Mouse (Mus musculus) left cerebral cortex, postnatal 25 days (tissue): ENCODE measurements around the gene Atg4a-ps. TPM values are rescaled to one million over a fixed set of nuclear protein-coding genes. Genes with fewer than 3 reads are reported as not detected.
"Not testable (repeated sequence)": the region's sequence is repeated elsewhere in the genome, so short reads cannot be mapped to it uniquely, and the experiment has no call there.

Experiments
- DNase-seq, 2 experiments: peaks; one replicate each; pipeline ENCODE4 v3.0.0; 2022; ENCODE audit warnings: low spot score in 2 of 2, mixed read lengths in 1 of 2
- intact Hi-C: fragments of 180-260 bp; cut with DNase I; formaldehyde crosslinking; loops from one replicate; pipeline ENCODE4 v1.15.1; 2025
- total RNA-seq, 2 experiments: library from RNA; stranded (reverse); gene quantifications; 2 replicates each; pipeline ENCODE4 v1.2.3; 2021

The Atg4a-ps gene
- total RNA-seq: 1 to 10 TPM in 1 of 2 experiments, not detected in 1; 1.0 TPM

DNA sequence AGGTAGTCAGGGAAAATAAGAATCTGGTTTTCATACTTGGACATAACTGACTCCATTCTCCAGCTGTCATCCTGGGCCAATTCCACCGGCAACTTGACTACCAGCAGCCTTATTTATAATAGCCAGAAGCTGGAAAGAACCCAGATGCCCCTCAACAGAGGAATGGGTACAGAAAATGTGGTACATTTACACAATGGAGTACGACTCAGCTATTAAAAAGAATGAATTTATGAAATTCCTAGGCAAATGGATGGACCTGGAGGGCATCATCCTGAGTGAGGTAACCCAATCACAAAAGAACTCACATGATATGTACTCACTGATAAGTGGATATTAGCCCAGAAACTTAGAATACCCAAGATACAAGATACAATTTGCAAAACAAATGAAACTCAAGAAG lies at the start of gene Atg4a-ps:
Gene Atg4a-ps, minus strand, starts transcription at position 101 of the 400 bp plus-strand sequence.
- intact Hi-C loops, DNase-seq: not testable (repeated sequence)

DNA sequence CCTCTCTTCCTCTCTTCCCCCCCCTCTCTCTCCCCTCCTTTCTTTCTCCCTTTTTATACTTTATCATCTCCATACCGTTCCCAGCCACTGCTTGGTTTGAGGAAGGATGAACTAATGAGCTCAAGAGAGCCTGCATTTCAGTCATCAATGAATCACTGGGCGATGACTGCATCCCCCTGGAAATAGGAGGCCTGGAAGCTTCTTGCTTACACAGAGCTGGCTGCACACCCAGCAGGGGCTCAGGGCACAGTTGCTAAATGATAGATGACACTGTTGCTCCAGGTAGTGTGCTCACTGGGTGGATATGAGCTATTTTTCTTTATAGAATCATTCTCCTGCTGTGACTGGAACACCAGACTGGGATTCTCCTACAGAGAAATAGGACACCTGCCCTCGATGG lies 49.7 kb upstream of the Atg4a-ps start:
- no peak for DNase-seq
- intact Hi-C loops: no loop called here

- DNase-seq: no peak
- intact Hi-C loops: no loop called here
Measured at GRCm38 (mm10) chr3:103690506-103690905, 44.6 kb upstream of the Atg4a-ps start.

DNA sequence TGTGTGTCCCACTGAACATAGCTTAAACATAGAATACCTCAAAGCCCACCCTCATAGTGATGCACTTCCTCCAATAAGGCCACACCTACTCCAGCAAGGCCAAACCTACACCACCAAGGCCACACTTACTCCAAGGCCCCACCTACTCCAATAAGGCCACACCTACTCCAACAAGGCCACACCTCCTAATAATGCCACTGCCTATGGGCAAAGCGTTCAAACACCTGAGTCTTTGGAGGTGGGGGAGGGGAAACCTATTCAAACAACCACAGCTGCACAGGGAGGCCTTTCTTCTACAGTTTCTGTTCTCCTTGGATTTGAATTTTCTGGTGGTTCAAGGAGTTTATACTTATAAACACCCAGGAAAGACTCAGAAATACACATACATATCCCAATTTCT lies 43.2 kb upstream of the Atg4a-ps start:
- no peak for DNase-seq
- intact Hi-C loops: no loop called here

- DNase-seq: no peak
- intact Hi-C loops: no loop called here
Measured at GRCm38 (mm10) chr3:103683966-103684319, 38.1 kb upstream of the Atg4a-ps start.

- intact Hi-C loops: no loop called here
- peak; percentile 32 to 86 for DNase-seq
Measured at GRCm38 (mm10) chr3:103683234-103683965, 37.5 kb upstream of the Atg4a-ps start.

GRCm38 (mm10) chr3:103682473-103682872 lies 36.6 kb upstream of the Atg4a-ps start:
- peak; percentile 18 to 63 for DNase-seq
- intact Hi-C loops: no loop called here

DNA sequence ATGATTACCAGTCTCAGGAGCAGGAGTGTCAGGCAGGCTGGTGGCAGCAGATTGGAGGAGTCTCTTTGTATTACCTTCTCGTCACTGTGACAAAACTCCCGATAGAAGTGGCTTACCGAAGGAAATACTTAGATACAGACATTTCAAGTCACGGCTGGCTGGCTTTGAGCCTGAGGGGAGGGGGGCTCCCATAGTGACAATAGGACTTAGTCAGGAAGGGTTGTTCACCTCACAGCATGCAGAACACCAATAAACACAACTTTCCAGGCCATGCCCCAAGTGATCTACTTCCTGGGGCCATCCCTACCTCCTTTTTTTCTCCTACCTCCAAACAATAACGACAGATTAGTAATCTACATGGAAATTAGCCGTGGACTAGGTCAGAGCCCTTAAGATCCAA lies 32.9 kb upstream of the Atg4a-ps start:
- intact Hi-C loops: no loop called here
- no peak for DNase-seq

DNA sequence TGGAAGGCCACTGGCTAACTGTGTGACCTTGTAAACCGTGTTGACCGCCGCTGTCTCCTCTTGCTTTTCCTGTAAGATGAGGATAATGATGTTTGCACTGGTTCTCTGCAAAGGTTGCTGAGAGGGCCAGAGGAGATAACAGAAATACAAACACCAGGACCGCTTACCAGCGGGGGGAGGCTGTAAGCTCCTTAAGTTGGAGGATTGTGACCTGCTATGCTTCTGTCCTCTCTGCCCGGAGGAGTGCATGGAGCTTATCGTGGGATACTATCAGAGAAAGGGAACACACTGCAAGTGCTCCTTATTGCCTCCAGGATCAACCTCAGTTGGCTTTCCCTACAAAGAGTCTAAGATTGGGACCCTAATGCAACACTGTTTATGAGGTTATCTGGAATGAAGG lies 26.8 kb upstream of the Atg4a-ps start:
- intact Hi-C loops: no loop called here

DNA sequence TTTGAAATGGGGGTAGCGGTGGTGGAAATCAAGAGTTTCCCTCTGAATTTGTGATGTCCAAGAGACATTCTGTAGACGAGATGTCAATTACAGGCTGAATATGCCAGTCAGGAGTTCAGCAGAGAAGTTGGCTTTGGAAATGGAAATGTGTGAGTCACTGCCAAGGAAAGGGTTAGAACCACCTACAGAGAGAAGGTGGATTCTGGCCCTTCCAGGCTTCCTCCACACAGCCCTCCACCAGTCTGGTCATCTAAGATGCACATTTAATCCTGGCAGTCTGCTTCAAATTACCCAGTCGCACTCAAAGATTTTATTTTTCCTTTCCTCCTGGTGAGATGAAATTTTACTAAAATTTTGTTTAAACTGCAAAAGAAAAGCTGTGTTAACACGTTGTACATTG lies 26.2 kb upstream of the Atg4a-ps start:
- intact Hi-C loops: no loop called here
- peak in 1 of 2 experiments; percentile 34 for DNase-seq

More for the DNA sequence above, 26.8 kb upstream of the Atg4a-ps start:
- DNase-seq: no peak

DNA sequence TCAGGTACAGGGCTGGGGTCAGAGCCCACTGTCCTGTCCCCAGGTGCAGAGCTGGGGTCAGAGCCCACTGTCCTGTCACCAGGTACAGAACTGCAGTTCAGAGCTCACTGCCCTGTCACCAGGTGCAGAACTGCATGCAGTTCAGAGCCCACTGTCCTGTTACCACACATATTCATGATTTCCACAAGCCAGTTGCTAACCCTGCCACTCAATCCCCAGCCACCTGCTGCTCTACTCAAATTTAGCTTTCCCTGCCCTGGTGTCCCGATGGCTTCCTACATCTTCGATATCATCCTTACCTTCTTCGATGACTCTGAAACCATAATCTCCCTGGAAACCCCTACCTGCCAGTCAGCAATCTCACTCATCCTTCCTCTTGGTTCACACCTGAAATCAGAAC lies 17.5 kb upstream of the Atg4a-ps start:
- no peak for DNase-seq
- intact Hi-C loops: no loop called here

DNA sequence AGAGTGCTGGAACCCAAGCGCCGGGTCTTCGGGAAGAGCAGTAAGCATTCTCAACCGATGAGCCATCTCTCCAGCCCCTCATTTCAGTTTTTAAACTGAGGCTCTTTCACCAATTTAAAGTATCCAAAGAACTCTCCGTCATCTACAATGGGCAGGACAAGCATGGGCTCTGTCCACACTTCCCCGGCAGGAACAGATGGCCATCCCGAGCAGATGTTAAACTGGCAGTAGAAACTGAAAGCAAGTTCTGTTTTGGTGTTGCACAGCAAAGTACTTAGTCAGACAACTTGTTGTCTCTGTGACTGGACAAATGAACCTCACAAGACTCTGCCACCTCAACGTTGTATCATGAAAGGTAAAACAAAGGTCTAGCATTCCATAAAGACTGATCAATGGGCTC lies 15.8 kb upstream of the Atg4a-ps start:
- DNase-seq: peak in 1 of 2 experiments; percentile 58
- intact Hi-C loops: no loop called here

- intact Hi-C loops: no loop called here
- DNase-seq: peak in 1 of 2 experiments; percentile 74
Measured at GRCm38 (mm10) chr3:103660012-103660411, 14.1 kb upstream of the Atg4a-ps start.

DNA sequence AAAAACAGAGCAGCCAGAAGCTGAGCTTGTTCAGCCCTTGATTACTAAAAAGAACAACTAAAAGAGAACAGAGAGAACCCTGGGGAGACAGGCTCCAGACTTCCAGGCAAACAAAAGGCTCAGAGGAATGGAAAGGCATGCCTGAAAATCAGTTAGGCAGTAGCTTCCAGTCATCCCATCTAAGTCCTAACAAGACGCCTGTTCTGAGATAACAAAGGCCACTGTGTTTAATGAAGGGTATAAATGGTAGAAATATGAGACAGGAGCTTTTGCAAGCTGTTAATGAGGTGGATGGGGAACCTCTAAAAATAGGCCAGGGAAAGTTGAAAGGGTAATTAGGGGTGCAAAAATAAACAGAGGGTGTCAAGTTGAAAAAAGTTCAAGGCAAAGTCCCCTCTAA lies 4.5 kb upstream of the Atg4a-ps start:
- intact Hi-C loops: no loop called here

GRCm38 (mm10) chr3:103649716-103650115 lies 3.8 kb upstream of the Atg4a-ps start:
- no peak for DNase-seq
- intact Hi-C loops: no loop called here

More for the DNA sequence above, 4.5 kb upstream of the Atg4a-ps start:
- no peak for DNase-seq

DNA sequence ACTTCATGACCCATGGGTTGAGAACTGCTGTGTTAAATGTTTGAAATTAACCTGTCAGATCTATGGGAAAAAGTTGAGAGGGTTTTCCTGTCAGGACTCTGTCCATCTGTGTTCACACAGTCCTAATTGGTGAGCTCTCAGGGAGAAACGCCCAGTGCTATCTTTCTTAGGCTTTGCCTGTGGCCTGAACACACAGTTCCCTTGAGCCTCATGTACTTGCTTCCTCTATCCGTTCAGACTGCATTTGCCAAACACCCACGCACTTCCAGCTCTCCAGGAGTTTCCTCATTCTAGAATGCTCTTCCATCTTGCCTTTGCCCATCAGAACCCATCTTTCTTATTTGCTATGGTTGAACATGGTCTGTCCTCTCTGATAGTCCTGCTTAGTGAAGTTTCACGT lies 2.6 kb upstream of the Atg4a-ps start:
- no peak for DNase-seq
- intact Hi-C loops: no loop called here

- DNase-seq: no peak
- intact Hi-C loops: no loop called here
Measured at GRCm38 (mm10) chr3:103647164-103647867, 1.4 kb upstream of the Atg4a-ps start.

- no peak for DNase-seq
Measured at GRCm38 (mm10) chr3:103641301-103641700, 4.6 kb downstream of the Atg4a-ps start.

GRCm38 (mm10) chr3:103640226-103640803 lies 5.6 kb downstream of the Atg4a-ps start:
- no peak for DNase-seq
- intact Hi-C loops: no loop called here

More at GRCm38 (mm10) chr3:103641301-103641700, 4.6 kb downstream of the Atg4a-ps start:
- intact Hi-C loops: no loop called here

- intact Hi-C loops: no loop called here
- DNase-seq: no peak
Measured at GRCm38 (mm10) chr3:103637641-103638040, 8.2 kb downstream of the Atg4a-ps start.

GRCm38 (mm10) chr3:103634256-103634655 lies 11.6 kb downstream of the Atg4a-ps start:
- intact Hi-C loops: no loop called here
- DNase-seq: no peak
